Mouse (Mus musculus): ENCODE results near the gene Gdnf.

- TF ChIP-seq TCF12 (IDR thresholded peaks at IDR 0.05; ENCODE audit: insufficient read depth, poor library complexity, severe bottlenecking) (no peak), POLR2A (IDR thresholded peaks at IDR 0.05; ENCODE audit: insufficient read length, low read depth) (no peak), MAX (IDR thresholded peaks at IDR 0.05; ENCODE audit: low read depth) (no peak), MYOD1 (IDR thresholded peaks at IDR 0.05; ENCODE audit: control insufficient read depth in 1 of 3, insufficient read length in 2 of 3, low read depth in 2 of 3) (no peak), E2F4 (IDR thresholded peaks at IDR 0.05; ENCODE audit: insufficient read depth) (no peak), POLR2AphosphoS2 (IDR thresholded peaks at IDR 0.05; ENCODE audit: insufficient read length, low read depth) (no peak), USF1 (IDR thresholded peaks at IDR 0.05; ENCODE audit: low read depth) (no peak), REST (IDR thresholded peaks at IDR 0.05; ENCODE audit: insufficient read depth, insufficient read length) (no peak), MYOG (IDR thresholded peaks at IDR 0.05; ENCODE audit: control insufficient read depth in 1 of 3, insufficient read depth in 1 of 3, insufficient read length in 2 of 3, low read depth in 2 of 3) (no peak), CEBPB (IDR thresholded peaks at IDR 0.05; ENCODE audit: insufficient read depth, poor library complexity, severe bottlenecking) (peak; percentile 92), SRF (IDR thresholded peaks at IDR 0.05; ENCODE audit: control insufficient read depth, insufficient read length, low read depth) (no peak), TCF3 (IDR thresholded peaks at IDR 0.05; ENCODE audit: insufficient read length, low read depth) (no peak)
Measured at GRCm38 (mm10) chr15:7875879-7876278, 65.2 kb downstream of the Gdnf start.
